Mouse (Mus musculus) embryonic facial prominence, embryonic 14.5 days (tissue): ENCODE data around the gene Gnai1. TPM values are rescaled to one million over a fixed set of nuclear protein-coding genes. Genes with fewer than 3 reads are reported as not detected.
"Not testable (repeated sequence)": the region's sequence is repeated elsewhere in the genome, so short reads cannot be mapped to it uniquely, and the experiment has no call there.

Source experiments
- ATAC-seq: fragments of 200-750 bp; cut with Nextera tagmentation; 2 replicates; pipeline ENCODE4 v1.8.0; 2017; ENCODE audit warnings: low read depth, moderate number of reproducible peaks, moderate TSS enrichment
- DNase-seq: peaks from one replicate; pipeline ENCODE4 v3.0.0-alpha.2; 2015; ENCODE audit warnings: low spot score
- H3K27ac ChIP-seq: fragments of 300-500 bp; sonication (generic); replicated peaks from 2 replicates; pipeline ENCODE4 v1.5.1; 2014; ENCODE audit warnings: low read depth, mild to moderate bottlenecking, low read length, moderate library complexity
- H3K27me3 ChIP-seq: fragments of 300-500 bp; sonication (generic); replicated peaks from 2 replicates; pipeline ENCODE4 v1.6.1; 2014; ENCODE audit warnings: low read length; ENCODE audit not compliant: control insufficient read depth, insufficient read depth
- H3K36me3 ChIP-seq: fragments of 300-500 bp; sonication (generic); 2 replicates; pipeline ENCODE4 v1.6.1; 2014; ENCODE audit warnings: low read length, mixed read lengths; ENCODE audit not compliant: control insufficient read depth, insufficient read depth
- H3K4me1 ChIP-seq: fragments of 300-500 bp; sonication (generic); 2 replicates; pipeline ENCODE4 v1.6.1; 2014; ENCODE audit warnings: antibody characterized with exemption, low read length; ENCODE audit not compliant: control insufficient read depth, insufficient read depth
- H3K4me2 ChIP-seq: fragments of 300-500 bp; sonication (generic); 2 replicates; pipeline ENCODE4 v1.6.1; 2014; ENCODE audit warnings: low read depth, mild to moderate bottlenecking, low read length, moderate library complexity, mixed read lengths
- H3K4me3 ChIP-seq: fragments of 300-500 bp; sonication (generic); 2 replicates; pipeline ENCODE4 v1.5.1; 2014; ENCODE audit warnings: low read depth, mild to moderate bottlenecking, low read length
- H3K9ac ChIP-seq: fragments of 300-500 bp; sonication (generic); 2 replicates; pipeline ENCODE4 v1.6.1; 2014; ENCODE audit warnings: low read depth, mild to moderate bottlenecking, low read length, moderate library complexity, mixed read lengths
- H3K9me3 ChIP-seq: fragments of 300-500 bp; sonication (generic); 2 replicates; pipeline ENCODE4 v1.6.1; 2016; ENCODE audit warnings: low read length; ENCODE audit not compliant: control insufficient read depth
- WGBS: fragments of 180-500 bp; shearing (Covaris S2); extraction: QIAGEN DNeasy Blood & Tissue Kit; methylation state at CpG from one replicate; pipeline ENCODE4 v1.1.7; 2014; 5-methylcytosine and 5-hydroxymethylcytosine counted together
- polyA plus RNA-seq: library from polyadenylated mRNA; unstranded; fragments of >200 nt; fragmentation: Nextera tagmentation; extraction: Ambion mirVana; gene quantifications from 2 replicates; pipeline ENCODE4 v1.2.1, GENCODE M21; 2014

Gene Gnai1
- polyA plus RNA-seq, 1 experiment from 2014 or later = 39.0 TPM

DNA sequence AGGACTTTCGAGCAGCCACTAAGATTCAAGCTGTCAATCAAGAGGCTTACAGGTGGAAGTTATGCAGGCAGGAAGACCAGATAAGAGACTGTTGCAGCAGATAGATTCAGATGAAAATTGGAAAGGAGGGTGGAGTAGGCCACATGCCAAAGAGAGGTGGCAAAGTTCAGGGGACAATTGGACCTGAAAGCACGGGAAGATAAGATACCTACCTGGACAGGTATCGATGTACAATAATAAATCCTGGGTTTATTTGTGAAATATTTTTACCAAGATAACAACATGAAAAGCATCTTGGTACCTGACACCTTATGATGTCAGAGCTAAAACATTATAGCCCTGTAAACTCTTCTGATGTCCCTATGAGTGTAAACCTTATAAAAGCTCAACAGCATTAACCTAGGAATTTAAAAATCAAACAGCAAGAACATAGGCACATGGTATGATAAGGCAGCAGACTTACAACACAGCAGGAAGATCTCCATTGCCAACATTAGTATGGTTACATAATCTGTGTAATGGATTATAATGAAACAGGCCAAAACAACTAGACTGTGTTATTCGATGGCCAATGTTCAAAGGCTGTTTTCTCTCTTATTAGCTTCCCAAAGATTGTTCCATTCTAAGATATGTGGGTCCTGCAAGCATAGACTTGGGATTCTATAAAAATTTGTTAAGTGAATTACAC lies 16.6 kb downstream of the Gnai1 start:
- Histone ChIP-seq H3K9me3 (peaks cover 11% of the 10 kb centered on the region; the same call in 1 of the 2 replicates), H3K4me3 (no peak overlapping the region), H3K27me3 (no peaks in the 10 kb centered on the region), H3K36me3 (no peaks in the 10 kb centered on the region), H3K4me2 (no peak overlapping the region), H3K4me1 (no peaks in the 10 kb centered on the region), H3K27ac (no peak overlapping the region), H3K9ac (no peak overlapping the region)
- ATAC-seq (no peak), DNase-seq (no peak)
- 88% methylated on average over 4 of the region's 4 CpGs for WGBS

GRCm38 (mm10) chr5:18342765-18343454 lies 17.2 kb downstream of the Gnai1 start:
- no peak overlapping the region for H3K4me2 ChIP-seq
- ATAC-seq = no peak
- 67% methylated on average over 4 of the region's 4 CpGs for WGBS
- no peak overlapping the region for H3K4me3 ChIP-seq
- H3K36me3 ChIP-seq = no peaks in the 10 kb centered on the region
- no peak overlapping the region for H3K9ac ChIP-seq
- H3K9me3 ChIP-seq = peaks cover 11% of the 10 kb centered on the region; the same call in 1 of the 2 replicates
- H3K4me1 ChIP-seq = no peaks in the 10 kb centered on the region
- DNase-seq = no peak
- no peaks in the 10 kb centered on the region for H3K27me3 ChIP-seq
- H3K27ac ChIP-seq = no peak overlapping the region

DNA sequence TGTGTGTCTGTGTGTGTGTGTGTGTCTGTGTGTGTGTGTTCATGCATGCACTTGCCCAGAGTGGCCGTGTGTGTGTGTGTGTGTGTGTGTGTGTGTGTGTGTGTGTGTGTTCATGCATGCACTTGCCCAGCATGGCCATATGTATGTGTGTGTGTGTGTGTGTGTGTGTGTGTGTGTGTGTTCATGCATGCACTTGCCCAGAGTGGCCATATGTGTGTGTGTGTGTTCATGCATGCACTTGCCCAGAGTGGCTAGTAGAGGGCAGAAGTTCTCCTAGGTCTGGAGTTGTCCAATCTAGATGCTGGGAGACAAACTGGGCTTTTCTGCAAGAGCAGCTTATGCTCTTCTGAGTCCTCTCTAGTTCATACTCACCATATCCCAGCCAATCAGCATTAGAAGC lies 18.3 kb downstream of the Gnai1 start:
- DNase-seq, H3K9ac ChIP-seq, ATAC-seq, H3K4me1 ChIP-seq, H3K27ac ChIP-seq, H3K36me3 ChIP-seq, H3K4me2 ChIP-seq, H3K4me3 ChIP-seq, H3K27me3 ChIP-seq: not testable (repeated sequence)
- WGBS = 70% methylated on average over 1 of the region's 1 CpGs
- H3K9me3 ChIP-seq = peaks cover 11% of the 10 kb centered on the region; the same call in 1 of the 2 replicates

GRCm38 (mm10) chr5:18332256-18332655 lies 27.9 kb downstream of the Gnai1 start:
- no peaks in the 10 kb centered on the region for H3K4me1 ChIP-seq
- no peaks in the 10 kb centered on the region for H3K27me3 ChIP-seq
- peak; percentile 34 for DNase-seq
- no peak overlapping the region for H3K4me2 ChIP-seq
- no peak overlapping the region for H3K9ac ChIP-seq
- no peak for ATAC-seq
- no peak overlapping the region for H3K4me3 ChIP-seq
- H3K36me3 ChIP-seq = no peaks in the 10 kb centered on the region
- no peaks in the 10 kb centered on the region for H3K9me3 ChIP-seq
- no peak overlapping the region for H3K27ac ChIP-seq
- WGBS = 86% methylated on average over 5 of the region's 5 CpGs

DNA sequence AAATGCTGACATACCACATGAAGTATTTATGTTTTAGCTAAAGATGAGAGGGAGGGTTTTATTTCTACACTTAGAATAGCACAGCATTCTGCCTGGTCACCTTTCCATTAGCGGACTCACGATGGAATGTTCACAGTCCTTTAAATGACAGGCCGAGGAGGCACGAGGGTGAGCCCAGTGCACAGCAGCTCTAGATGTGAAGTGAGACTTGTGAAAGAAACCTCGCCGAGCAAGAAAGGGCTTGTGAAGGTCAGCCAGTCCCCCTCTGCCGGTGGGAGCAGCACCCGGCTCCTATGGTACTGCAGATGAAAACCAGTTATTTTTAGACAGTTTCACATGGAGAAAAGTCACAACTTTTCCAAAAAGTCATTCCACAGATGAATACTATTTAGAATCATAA lies 29.4 kb downstream of the Gnai1 start:
- Histone ChIP-seq H3K27ac (no peak overlapping the region), H3K27me3 (no peaks in the 10 kb centered on the region), H3K4me2 (no peak overlapping the region), H3K4me1 (no peaks in the 10 kb centered on the region), H3K9ac (no peak overlapping the region), H3K4me3 (no peak overlapping the region), H3K36me3 (no peaks in the 10 kb centered on the region), H3K9me3 (no peaks in the 10 kb centered on the region)
- WGBS = 39% methylated on average over 8 of the region's 8 CpGs
- peak; percentile 17 for DNase-seq
- no peak for ATAC-seq

GRCm38 (mm10) chr5:18326159-18326558 lies 34.0 kb downstream of the Gnai1 start:
- ATAC-seq (no peak), DNase-seq (no peak)
- H3K27ac ChIP-seq = no peak overlapping the region
- no peaks in the 10 kb centered on the region for H3K36me3 ChIP-seq
- no peaks in the 10 kb centered on the region for H3K4me1 ChIP-seq
- no peaks in the 10 kb centered on the region for H3K9me3 ChIP-seq
- no peak overlapping the region for H3K4me3 ChIP-seq
- no peaks in the 10 kb centered on the region for H3K27me3 ChIP-seq
- 69% methylated on average over 6 of the region's 6 CpGs for WGBS
- H3K9ac ChIP-seq = no peak overlapping the region
- no peak overlapping the region for H3K4me2 ChIP-seq

DNA sequence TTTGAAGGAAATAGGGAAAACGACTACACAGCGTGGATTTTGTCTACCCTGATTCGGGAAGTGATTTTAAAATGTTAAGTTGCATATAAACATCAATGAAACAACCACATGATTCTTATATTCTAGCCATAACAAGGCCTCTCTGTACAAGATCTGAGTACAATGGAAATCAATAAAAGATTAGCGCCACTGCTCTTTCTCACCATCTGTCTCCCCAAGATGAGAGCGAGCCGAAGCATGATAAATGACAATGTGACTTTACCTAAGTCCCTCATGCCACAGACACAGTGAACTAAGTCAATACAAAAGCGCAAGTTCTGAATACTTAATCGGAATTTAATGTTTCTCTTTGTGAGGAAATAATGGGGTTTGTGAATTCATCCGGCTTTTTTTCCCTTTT lies 36.6 kb downstream of the Gnai1 start:
- Histone ChIP-seq H3K27me3 (no peaks in the 10 kb centered on the region), H3K4me1 (no peaks in the 10 kb centered on the region), H3K4me2 (no peak overlapping the region), H3K36me3 (no peaks in the 10 kb centered on the region), H3K9me3 (0 out of 2 replicates have a peak, but pooled peaks cover 7% of the 10 kb centered on the region), H3K27ac (no peak overlapping the region), H3K9ac (no peak overlapping the region), H3K4me3 (no peak overlapping the region)
- ATAC-seq (no peak), DNase-seq (no peak)
- 90% methylated on average over 9 of the region's 9 CpGs for WGBS

GRCm38 (mm10) chr5:18321661-18322060 lies 38.5 kb downstream of the Gnai1 start:
- H3K4me3 ChIP-seq = no peak overlapping the region
- no peak overlapping the region for H3K4me2 ChIP-seq
- no peaks in the 10 kb centered on the region for H3K36me3 ChIP-seq
- 0 out of 2 replicates have a peak, but pooled peaks cover 7% of the 10 kb centered on the region for H3K9me3 ChIP-seq
- H3K4me1 ChIP-seq = no peaks in the 10 kb centered on the region
- no peak for ATAC-seq
- no peak for DNase-seq
- no peaks in the 10 kb centered on the region for H3K27me3 ChIP-seq
- WGBS = 70% methylated on average over 3 of the region's 3 CpGs
- H3K9ac ChIP-seq = no peak overlapping the region
- no peak overlapping the region for H3K27ac ChIP-seq

GRCm38 (mm10) chr5:18318846-18319245 lies 41.3 kb downstream of the Gnai1 start:
- WGBS = 67% methylated on average over 4 of the region's 4 CpGs
- Histone ChIP-seq H3K27me3 (no peaks in the 10 kb centered on the region), H3K9me3 (0 out of 2 replicates have a peak, but pooled peaks cover 7% of the 10 kb centered on the region), H3K4me1 (no peaks in the 10 kb centered on the region), H3K9ac (no peak overlapping the region), H3K27ac (no peak overlapping the region), H3K4me2 (no peak overlapping the region), H3K36me3 (no peaks in the 10 kb centered on the region), H3K4me3 (no peak overlapping the region)
- no peak for ATAC-seq
- no peak for DNase-seq
